Mouse (Mus musculus): ENCODE measurements around the gene Alox12b.

- TF ChIP-seq ZNF384 (IDR thresholded peaks at IDR 0.05; ENCODE audit: low read depth, low read length) (no peak), ZC3H11A (IDR thresholded peaks at IDR 0.05; ENCODE audit: borderline replicate concordance, low read depth, low read length) (no peak)
Observed at GRCm38 (mm10) chr11:69197743-69198142, 41.0 kb downstream of the Alox12b start, which contains the start of gene Alox8.
